Mouse (Mus musculus): Measurements from ENCODE around the gene Wasf2. TPM values are rescaled to one million over a fixed set of nuclear protein-coding genes. Genes with fewer than 3 reads are reported as not detected.

Gene Wasf2
- 28.1 TPM for polyA plus RNA-seq (2014; fragmentation: Illumina TruSeq; extraction: RNeasy Lipid Tissue Mini Kit (QIAGEN cat#74804); ENCODE audit: low read depth, low replicate concordance)

DNA sequence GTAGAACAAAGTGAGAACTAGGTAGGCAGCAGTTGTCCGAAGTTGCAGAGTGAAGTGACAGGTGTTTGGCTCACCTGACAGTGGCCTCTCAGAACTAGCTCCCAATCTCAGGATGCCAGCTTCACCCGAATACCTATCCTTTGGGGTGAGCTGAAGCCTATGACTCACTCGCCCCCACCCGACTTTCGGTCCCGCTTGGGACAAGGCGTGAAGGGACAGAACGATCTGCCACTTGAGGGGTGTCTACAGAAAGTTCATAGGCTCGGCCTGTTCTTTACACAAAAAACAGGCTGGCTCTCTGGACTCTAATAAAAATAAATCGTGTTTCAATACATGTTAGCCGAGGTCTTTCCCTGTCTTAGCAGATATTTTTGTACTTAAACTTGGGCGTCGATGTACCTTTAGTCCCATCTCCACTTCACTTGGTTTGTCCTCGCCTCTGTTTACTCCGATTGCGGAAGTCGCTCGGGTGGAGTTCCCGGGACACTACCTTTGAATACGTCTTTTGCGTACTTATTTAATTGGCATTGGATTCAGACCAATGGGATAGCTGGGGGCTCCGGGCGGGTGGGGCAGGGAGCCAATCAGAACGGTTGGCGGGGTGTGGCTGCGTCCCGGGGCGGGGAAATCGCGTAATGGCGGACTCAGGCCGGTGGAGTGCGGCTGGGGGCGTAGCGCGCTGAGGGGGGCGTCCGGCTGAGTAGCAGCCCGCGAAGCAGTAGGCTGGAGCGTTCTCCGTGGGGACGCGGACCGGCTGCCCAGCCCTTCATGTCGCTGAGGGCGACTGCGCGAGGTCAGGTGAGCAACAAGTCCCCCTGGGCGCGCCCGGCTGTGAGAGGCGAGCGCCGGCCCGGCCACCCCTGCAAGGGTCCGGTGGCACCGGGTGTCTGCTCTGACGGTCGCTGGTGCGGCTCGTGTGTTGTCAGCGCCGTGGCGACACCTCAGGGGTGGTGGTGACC is at the start of gene Wasf2:
Wasf2 (plus strand) TSS at position 575 of the 959 bp plus-strand sequence.

GRCm38 (mm10) chr4:133211751-133212561 is 81.7 kb downstream of the Wasf2 start, which contains the start of the genes Cd164l2 and Gpr3:
Gene Cd164l2 (plus strand): TSS chr4:133212131.
Gene Gpr3 (minus strand): TSS chr4:133212536.

DNA sequence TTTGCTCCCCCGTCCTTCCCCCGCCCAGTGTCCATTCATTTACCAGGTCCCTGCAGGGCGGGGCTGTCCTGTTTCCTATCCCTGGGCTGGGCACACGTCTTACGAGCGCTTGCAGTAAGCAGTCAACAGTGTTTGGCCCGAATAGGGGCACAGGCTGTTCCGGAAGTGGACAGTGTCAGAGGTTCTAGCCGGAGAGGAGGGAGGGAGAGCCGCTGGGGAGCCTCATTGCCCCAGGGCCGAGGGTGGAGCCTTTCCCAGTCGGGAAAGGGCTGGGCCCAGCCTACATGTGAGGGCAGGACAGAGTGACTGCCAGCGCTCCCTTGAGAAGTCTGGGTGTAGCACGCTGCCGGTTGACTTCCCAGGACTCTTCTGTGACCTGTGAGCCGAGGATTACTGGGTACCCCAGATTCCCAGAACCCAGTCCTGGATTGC is 110.2 kb downstream of the Wasf2 start, which contains the start of gene Map3k6:
Map3k6 (plus strand) TSS at position 329 of the 432 bp plus-strand sequence.

Other genes with a start within 250 kb of the Wasf2 start
- 44.1 TPM for gene Stx12, start 246.0 kb upstream of the Wasf2 start, polyA plus RNA-seq (2014; fragmentation: Illumina TruSeq; extraction: RNeasy Lipid Tissue Mini Kit (QIAGEN cat#74804); ENCODE audit: low read depth, low replicate concordance)
- gene Fam76a, start 207.9 kb upstream of the Wasf2 start, polyA plus RNA-seq (2014; fragmentation: Illumina TruSeq; extraction: RNeasy Lipid Tissue Mini Kit (QIAGEN cat#74804); ENCODE audit: low read depth, low replicate concordance) = 28.5 TPM
- gene Fgr, start 156.4 kb upstream of the Wasf2 start, polyA plus RNA-seq (2014; fragmentation: Illumina TruSeq; extraction: RNeasy Lipid Tissue Mini Kit (QIAGEN cat#74804); ENCODE audit: low read depth, low replicate concordance) = 0.29 TPM
- 21.5 TPM for gene Ahdc1, start 119.2 kb upstream of the Wasf2 start, polyA plus RNA-seq (2014; fragmentation: Illumina TruSeq; extraction: RNeasy Lipid Tissue Mini Kit (QIAGEN cat#74804); ENCODE audit: low read depth, low replicate concordance)
- gene Cd164l2, start 81.6 kb downstream of the Wasf2 start, polyA plus RNA-seq (2014; fragmentation: Illumina TruSeq; extraction: RNeasy Lipid Tissue Mini Kit (QIAGEN cat#74804); ENCODE audit: low read depth, low replicate concordance) = not detected
- gene Gpr3, start 82.0 kb downstream of the Wasf2 start, polyA plus RNA-seq (2014; fragmentation: Illumina TruSeq; extraction: RNeasy Lipid Tissue Mini Kit (QIAGEN cat#74804); ENCODE audit: low read depth, low replicate concordance) = not detected
- 12.1 TPM for gene Map3k6, start 110.3 kb downstream of the Wasf2 start, polyA plus RNA-seq (2014; fragmentation: Illumina TruSeq; extraction: RNeasy Lipid Tissue Mini Kit (QIAGEN cat#74804); ENCODE audit: low read depth, low replicate concordance)
- 1.5 TPM for gene Sytl1, start 132.6 kb downstream of the Wasf2 start, polyA plus RNA-seq (2014; fragmentation: Illumina TruSeq; extraction: RNeasy Lipid Tissue Mini Kit (QIAGEN cat#74804); ENCODE audit: low read depth, low replicate concordance)
- gene Tmem222, start 147.3 kb downstream of the Wasf2 start, polyA plus RNA-seq (2014; fragmentation: Illumina TruSeq; extraction: RNeasy Lipid Tissue Mini Kit (QIAGEN cat#74804); ENCODE audit: low read depth, low replicate concordance) = 45.1 TPM
- gene Wdtc1, start 223.0 kb downstream of the Wasf2 start, polyA plus RNA-seq (2014; fragmentation: Illumina TruSeq; extraction: RNeasy Lipid Tissue Mini Kit (QIAGEN cat#74804); ENCODE audit: low read depth, low replicate concordance) = 48.1 TPM
- gene Slc9a1, start 239.2 kb downstream of the Wasf2 start, polyA plus RNA-seq (2014; fragmentation: Illumina TruSeq; extraction: RNeasy Lipid Tissue Mini Kit (QIAGEN cat#74804); ENCODE audit: low read depth, low replicate concordance) = 16.6 TPM